Comparison of ENCODE assay signal across 8 mouse cellular contexts in the genomic region with DNA sequence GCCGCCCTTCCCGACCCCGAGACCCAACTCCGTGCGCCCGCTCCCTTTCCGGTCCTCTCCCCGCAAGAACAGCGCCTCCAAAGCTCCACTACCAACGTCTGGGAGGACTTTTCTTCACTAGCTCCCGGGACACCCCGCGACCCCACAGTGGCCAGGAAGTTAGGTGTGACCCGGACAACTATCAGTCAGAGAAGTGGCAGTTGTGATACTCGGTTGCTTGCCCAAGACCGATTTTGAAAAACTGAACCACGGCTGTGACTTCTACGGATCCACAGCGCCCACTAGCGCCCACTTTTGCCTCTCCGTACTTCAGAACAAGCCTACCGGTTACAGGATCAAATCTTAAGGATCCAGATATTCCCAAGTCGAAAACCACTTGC. TPM values are rescaled to one million over a fixed set of nuclear protein-coding genes. Genes with fewer than 3 reads are reported as not detected.
DNase-seq lines count a peak whose midpoint lies in the region; ATAC-seq lines count a peak whose summit lies in the region.

No protein-coding gene starts in this region.

- H3K4me1 ChIP-seq in megakaryocyte, embryonic 14.5 days, result peaks cover 43% of the 10 kb centered on the region

- peak overlapping the region; percentile 99 for H3K4me3 ChIP-seq in megakaryocyte, embryonic 14.5 days (replicated peaks)

- peaks cover 42% of the 10 kb centered on the region for H3K27me3 ChIP-seq in megakaryocyte, embryonic 14.5 days (replicated peaks)

- ATAC-seq in inflammation-experienced regulatory T-cells, adult 6 months, result peak; percentile 37

- peaks cover 34% of the 10 kb centered on the region for H3K36me3 ChIP-seq in megakaryocyte, embryonic 14.5 days (replicated peaks; ENCODE audit: low read length)

- intact Hi-C loops in gastrocnemius, postnatal 14 days (cut with DNase I; ENCODE audit: low total_unique reads), result no loop called here

- H3K9me3 ChIP-seq in megakaryocyte, embryonic 14.5 days, result no peaks in the 10 kb centered on the region

- peak; percentile 91 to 93 for DNase-seq in adrenal gland, adult 18-20 months (ENCODE audit: low spot score in 2 of 2)
- peak; percentile 94 for DNase-seq in embryo, embryonic 10.5 days (ENCODE audit: low spot score)
- peak; percentile 85 for DNase-seq in gastrocnemius, postnatal 14 days
- peak; percentile 63 to 94 for DNase-seq in left cerebral cortex, adult 9 months (ENCODE audit: low spot score in 2 of 2)
- peak; percentile 95 to 97 for DNase-seq in right cerebral cortex, adult 2 months (ENCODE audit: low spot score in 2 of 2)
- DNase-seq in urinary bladder, postnatal 10 days (ENCODE audit: low spot score), result peak; percentile 66

RNA-seq across cellular contexts. Expression of gene Efnb2, which starts 0.7 kb away (rescaled TPM):
- total RNA-seq in adrenal gland, adult 18-20 months (2021), result 10 to 100 TPM; 14.0 to 24.0 TPM
- total RNA-seq in gastrocnemius, postnatal 14 days (2021), result 10 to 100 TPM; 11.8 to 13.0 TPM
- under 1 TPM in 2 of 3 experiments, not detected in 1; 0.18 to 0.27 TPM for polyA plus RNA-seq in inflammation-experienced regulatory T-cells, adult 6 months (2017; shearing (Covaris generic))
- polyA plus RNA-seq in megakaryocyte, embryonic 14.5 days (2012; ENCODE audit: insufficient read depth, low replicate concordance), result 0.19 and 0.56 TPM in 2 replicates

RNA-seq across cellular contexts. Expression of gene Arglu1, which starts 28.6 kb away (rescaled TPM):
- total RNA-seq in adrenal gland, adult 18-20 months (2021), result 10 to 100 TPM; 51.6 to 70.9 TPM
- total RNA-seq in gastrocnemius, postnatal 14 days (2021), result 10 to 100 TPM; 26.0 to 26.8 TPM
- polyA plus RNA-seq in inflammation-experienced regulatory T-cells, adult 6 months (2017; shearing (Covaris generic)), result 100 to 1,000 TPM; 126 to 220 (median 159) TPM
- 17.4 and 61.2 TPM in 2 replicates for polyA plus RNA-seq in megakaryocyte, embryonic 14.5 days (2012; ENCODE audit: insufficient read depth, low replicate concordance)

Comparison
In these comparisons a context has a peak if more than half of its experiments do, and no peak if none do; other contexts are left out.
1. Peak in every context shown above with its lines: DNase-seq, ATAC-seq and H3K4me3 ChIP-seq.